Mouse (Mus musculus) left cerebral cortex, adult 11 months (tissue): ENCODE data around the gene Snai3.

Experiments
- DNase-seq: peaks from one replicate; pipeline ENCODE4 v3.0.0; 2022; ENCODE audit warnings: low spot score

Gene Snai3

DNA sequence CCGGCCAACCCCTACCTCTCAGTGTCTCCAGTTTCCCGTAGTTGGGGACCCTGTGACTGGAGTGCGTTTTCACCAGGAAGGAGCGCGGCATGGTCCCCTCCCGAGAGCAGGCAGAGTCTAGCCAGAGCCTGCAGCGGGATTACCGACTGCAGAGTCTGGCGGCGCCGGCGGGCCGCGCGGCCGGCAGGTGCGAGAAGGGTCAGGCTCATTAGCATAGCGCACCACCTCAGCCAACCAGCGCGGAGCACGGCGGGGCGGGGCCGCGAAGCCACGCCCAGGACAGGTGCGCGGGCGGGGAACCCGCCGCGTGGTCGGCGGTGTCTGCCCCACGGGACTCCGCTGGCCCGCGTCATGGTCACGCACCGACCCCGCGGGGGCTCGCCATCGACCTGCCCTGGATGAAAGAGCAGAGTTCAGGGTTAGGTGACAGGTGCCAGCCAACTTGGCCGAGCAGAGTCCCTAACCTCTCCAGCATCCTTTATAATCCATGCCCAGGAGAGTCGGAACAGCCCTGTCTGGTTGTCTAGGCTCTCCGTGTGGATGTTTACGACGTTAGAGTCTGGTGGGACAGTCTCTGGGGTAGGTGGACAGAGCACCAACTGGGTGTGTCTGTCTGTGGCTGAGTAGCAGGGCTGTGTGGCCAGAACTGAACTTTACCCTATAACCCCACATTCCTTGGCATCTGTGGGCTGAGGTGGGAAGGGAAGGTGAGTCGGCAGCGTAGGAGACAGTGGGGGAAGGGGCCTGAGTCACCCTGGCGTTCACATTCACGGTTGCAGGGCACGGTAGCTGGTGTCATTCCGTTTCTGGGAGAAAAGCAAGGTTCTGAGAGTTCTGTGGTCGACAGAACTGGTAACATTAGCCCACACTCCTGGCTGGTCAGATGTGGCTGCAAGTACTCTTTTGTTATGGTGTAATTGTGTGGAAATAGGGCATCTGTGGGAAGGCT lies at the start of gene Snai3:
TSS of gene Snai3 (minus strand) at position 210 of the 949 bp plus-strand sequence.
- no peak for DNase-seq

DNA sequence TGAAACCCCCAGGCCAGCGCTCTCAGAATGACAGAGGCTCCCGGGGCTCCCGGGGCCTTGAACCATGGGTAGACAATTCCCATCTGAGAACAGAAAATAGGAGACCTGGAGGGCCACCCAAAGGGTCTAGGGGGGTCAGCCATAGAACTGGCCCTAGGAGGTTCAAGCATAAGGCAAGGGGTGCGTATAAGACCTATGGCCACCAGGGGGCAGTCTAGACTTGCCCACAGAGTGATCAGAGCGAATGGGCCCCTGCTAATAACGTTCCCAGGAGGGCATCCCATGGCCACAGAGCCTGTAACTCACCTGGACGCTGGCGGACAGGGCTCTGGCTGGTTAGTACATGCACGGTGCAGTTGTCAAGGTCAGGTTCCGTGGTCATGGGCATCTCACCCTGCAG lies 40.3 kb upstream of the Snai3 start:
- peak; percentile 48 for DNase-seq

DNA sequence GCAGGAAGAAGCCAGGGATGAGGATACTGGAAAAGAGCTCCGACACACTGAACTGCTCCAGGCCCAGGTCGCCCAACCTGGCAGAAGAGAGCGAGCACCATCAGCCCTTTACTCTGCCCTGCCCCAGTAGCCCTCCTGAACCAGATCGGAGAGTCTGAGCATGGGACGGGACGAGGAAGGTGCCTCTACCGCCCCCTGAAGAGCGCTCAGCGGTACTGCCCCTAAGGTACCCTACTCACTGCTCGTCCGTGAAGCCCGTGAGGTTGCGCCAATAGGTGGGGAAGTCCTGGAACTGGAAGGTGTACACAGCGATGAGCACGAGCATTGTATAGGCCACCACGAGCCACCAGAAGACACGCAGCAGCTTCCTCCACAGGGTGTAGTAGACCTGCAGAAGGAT lies 37.4 kb upstream of the Snai3 start:
- DNase-seq: no peak

GRCm38 (mm10) chr8:122497016-122497734 lies 36.6 kb upstream of the Snai3 start:
- DNase-seq: no peak

GRCm38 (mm10) chr8:122488387-122488786 lies 27.9 kb upstream of the Snai3 start:
- no peak for DNase-seq

- DNase-seq: no peak
These were observed 24.3 kb upstream of the Snai3 start for GRCm38 (mm10) chr8:122484831-122485230.

- DNase-seq: no peak
These were observed 23.3 kb upstream of the Snai3 start for GRCm38 (mm10) chr8:122483877-122484276.

GRCm38 (mm10) chr8:122482448-122482847 lies 21.9 kb upstream of the Snai3 start:
- DNase-seq: no peak

GRCm38 (mm10) chr8:122475580-122476320 lies 15.2 kb upstream of the Snai3 start, which contains the start of the genes Rnf166 and Ctu2:
TSS of gene Rnf166 (minus strand) at chr8:122476064.
TSS of gene Ctu2 (plus strand) at chr8:122476143.
- DNase-seq: peak; percentile 85

- no peak for DNase-seq
These were observed 14.5 kb upstream of the Snai3 start for GRCm38 (mm10) chr8:122474951-122475560.

DNA sequence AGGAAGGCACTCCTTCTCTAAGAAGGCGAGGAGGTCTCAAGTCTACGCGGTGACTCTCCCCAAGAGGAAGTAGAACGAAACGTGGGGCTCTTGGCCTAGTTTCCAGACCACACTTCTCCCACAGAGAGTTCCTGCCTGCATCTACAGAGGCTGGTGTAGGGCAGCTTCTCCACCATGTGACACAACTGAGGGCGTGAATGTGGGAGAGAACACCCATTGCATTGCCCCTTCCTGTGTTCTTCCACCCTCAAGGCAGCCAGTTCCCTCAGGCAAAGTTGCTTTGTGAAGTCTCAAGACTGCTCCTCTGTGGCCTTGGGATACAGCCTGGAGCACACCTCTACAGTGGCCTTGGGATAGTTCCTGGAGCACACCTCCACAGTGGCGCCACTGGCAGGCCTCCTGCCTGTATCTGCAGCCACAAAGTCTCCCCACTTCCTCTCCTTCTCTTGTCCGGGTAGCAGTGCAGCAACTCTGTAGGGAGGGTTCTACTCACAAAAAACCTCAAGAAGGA lies 13.4 kb upstream of the Snai3 start:
- DNase-seq: no peak

DNA sequence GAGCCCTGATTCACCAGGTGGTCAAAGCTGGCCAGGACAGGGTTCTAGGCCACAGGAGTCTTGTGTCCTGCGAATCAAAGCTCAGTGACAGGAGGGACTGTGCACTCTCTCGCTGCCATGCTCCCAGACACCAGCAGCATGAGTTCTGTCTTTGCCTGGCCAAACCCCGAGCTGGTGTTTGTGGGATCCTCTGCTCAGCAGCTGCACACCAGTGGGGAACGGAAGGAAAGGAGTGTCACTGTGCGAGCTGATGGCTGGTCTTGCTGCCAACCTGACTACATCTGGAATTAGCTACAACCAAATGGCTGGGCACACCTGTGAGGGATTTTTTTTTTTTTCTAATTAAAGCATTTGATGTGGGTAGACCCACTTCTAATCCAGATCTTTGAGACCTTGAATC lies 10.2 kb upstream of the Snai3 start:
- DNase-seq: no peak

DNA sequence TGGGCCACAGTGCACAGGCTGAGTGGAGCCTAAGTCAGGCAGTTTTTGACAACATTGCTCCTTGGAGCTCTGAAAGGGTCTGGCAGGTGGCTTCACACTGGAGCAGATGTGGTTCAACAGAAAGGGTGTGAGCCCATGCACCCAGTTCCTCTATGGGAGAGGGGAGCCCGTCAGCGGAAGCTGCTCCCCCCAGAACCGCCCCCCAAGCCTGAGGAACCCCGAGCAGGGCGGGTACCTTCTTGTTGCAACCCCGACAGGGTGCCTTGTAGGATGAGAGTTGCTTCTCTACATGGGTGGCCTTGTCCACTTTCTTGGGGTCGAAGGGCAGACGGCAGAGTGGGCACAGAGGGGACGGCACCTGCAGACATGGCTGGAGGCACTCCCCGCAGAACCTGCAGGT lies 9.4 kb upstream of the Snai3 start:
- no peak for DNase-seq

DNA sequence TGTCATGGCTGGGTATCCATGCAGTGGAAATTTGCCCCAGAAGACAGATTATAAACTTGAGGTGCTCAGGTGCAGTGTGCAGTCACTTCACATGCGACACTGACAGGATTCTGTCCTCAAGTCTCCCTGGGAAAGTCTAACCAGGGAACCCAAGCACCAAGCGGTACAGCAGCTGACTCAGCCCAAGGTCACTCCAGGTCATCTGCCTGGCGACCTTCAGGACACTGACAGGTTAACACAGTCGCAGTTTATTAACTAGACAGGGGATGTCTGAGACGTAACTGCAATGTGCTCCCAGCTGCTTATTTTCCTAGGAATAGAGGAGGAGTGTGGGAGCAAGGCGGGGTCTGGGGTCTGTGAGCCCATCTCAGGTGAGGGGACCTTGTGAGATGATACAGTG lies 8.9 kb upstream of the Snai3 start:
- no peak for DNase-seq

DNA sequence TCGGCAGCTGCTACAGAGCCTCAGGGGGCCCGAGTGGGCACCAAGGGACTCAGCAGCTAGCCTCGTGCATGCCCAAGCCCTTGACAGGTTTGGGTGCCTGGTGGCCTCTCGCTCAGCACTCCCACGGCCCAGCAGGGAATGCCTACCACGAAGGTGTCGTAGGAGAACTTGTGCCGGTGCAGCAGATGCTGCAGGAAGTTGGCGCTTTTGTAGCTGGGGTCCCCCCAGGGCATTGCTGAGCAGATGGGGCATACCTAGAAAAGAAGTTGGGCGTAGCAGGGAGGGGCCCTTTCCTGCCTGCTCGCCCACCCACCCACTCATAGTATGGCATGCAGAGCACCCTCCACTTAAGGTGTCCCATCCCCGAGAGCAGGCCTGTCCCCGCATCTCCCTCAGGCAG lies 7.3 kb upstream of the Snai3 start:
- no peak for DNase-seq

- no peak for DNase-seq
These were observed 4.5 kb upstream of the Snai3 start for GRCm38 (mm10) chr8:122464985-122465384.

- no peak for DNase-seq
These were observed 3.4 kb upstream of the Snai3 start for GRCm38 (mm10) chr8:122463651-122464640.

- no peak for DNase-seq
These were observed 2.0 kb upstream of the Snai3 start for GRCm38 (mm10) chr8:122462510-122462909.

DNA sequence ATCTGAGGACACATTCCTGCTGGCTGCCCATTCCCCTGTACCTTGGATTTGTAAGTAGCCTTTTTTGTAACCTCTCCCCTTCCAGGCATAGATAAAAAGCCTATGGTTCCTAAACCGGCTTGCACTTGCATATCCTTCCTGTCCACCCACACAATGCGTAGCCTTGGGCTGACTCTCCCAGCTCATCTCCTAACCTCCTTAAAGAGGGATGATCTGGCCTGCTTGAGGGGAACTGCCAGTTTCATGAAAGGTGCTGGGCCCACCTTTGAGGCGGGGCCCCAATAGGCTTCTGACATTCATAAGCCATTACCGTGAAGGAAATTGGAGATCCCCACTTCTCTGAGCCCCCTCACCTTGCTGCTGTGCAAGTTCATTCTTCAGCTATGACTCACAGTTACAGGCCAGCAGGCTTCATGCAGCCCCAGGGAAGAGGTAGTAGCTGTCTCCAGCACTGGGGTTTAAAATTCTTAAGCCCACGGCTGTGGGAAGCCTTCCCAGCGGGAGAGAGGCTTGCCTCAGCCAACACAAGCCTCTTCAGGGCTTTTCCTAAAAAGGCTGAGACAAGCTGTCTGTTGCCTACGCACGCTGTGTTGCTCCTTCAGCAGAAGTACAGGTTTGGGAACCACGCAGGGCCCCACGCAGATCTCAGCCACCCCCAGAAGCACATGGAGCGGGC lies 1.1 kb upstream of the Snai3 start:
- peak; percentile 64 for DNase-seq

DNA sequence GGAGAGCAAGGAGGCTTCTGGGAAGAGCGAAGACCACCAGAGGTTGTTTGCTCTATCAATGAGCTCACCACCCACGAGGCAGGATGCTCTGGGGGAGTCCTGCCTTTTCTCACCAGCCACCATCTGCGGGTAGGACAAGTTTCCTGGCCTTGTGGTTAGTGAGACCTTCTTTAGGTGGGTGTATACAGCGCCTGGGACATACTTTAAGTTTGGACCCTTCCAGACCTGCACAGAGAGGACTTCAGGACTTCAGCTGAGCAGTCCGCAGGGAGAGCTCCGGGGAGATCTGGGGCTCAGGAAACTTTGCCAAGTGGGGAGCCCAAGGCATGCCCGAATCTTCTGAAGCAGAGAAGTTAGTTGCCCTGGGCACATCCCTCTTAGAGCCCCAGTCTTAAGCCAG lies 543 bp downstream of the Snai3 start:
- no peak for DNase-seq
